Mouse (Mus musculus) fibroblast of lung, adult 2 months (primary cell): ENCODE results near the gene Iqch.

Experiments used
- DNase-seq: peaks from one replicate; pipeline ENCODE4 v3.0.0-alpha.2; 2011; ENCODE audit warnings: low read depth

Iqch gene

DNA sequence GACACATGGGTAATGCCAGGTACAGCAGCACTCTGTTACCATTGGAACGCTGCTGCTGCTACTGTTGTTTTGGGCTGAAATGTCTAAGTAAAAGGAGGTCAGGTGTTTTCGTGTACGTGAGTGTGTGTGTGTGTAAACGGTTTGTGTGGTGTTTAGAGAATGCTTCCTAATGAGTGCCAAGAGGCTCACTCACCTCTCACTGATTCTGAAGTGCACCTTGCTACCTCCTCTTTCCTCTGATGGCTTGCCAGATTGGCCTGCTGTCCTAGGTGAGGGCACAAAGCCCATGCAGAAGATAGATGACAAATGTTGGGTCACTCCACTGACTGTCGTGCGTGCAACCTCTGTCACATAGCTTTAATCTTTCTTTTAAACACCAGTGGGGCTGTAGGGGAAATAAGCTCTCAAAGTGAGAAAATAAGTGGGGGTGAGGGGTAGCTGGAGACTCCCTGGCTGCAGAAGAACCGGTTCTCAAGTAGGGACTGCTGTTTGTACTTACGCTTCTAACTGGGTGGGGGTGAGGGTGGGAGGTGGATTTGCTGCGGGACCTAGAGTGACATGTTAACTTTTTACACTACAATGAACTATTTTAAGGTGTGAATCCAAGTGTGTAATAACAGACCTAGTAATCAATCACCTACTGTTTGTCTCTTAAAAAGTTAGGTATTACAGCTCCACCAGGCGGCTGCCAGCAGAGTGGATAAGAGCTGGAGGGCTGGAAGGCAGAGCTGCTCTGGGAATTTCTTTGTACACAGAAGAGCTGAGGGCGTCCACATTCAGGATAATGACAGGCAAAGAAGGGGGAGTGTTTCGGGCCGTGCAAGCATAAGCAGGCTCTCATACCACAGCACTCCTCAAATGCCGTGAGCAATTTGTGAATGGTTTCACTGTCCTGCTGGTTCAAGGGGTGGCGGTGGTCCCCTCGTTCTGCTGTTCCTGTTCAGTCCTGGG is 10.5 kb upstream of the Iqch start:
- DNase-seq: no peak

DNA sequence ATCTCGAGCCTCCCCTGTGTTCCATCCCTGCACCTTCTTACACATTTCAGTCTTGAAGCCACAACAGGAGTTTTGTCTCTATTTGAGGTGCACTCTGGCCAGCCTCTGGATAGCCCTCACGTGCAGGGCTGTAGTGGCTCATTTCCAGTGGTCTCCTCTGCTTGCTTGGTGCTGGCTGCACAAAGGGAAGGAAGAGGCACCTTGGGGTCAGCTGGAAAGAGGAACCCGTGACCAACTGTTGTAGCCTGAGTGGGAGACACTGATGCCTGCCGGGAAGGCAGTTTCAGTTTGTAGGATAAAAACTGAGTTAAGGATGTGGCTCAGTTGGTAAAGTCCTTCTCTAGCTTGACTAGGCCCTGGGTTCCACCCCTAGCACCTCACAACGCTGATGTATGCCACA is 9.7 kb upstream of the Iqch start:
- DNase-seq: no peak

GRCm38 (mm10) chr9:63610841-63611366 is 8.6 kb upstream of the Iqch start:
- peak; percentile 96 for DNase-seq

- no peak for DNase-seq
Observed at GRCm38 (mm10) chr9:63610231-63610630, 7.9 kb upstream of the Iqch start.

- DNase-seq: no peak
Observed at GRCm38 (mm10) chr9:63609776-63610175, 7.5 kb upstream of the Iqch start.

GRCm38 (mm10) chr9:63609246-63609645 is 7.0 kb upstream of the Iqch start:
- no peak for DNase-seq

- peak; percentile 82 for DNase-seq
Observed at GRCm38 (mm10) chr9:63608006-63608405, 5.7 kb upstream of the Iqch start.

- no peak for DNase-seq
Observed at GRCm38 (mm10) chr9:63606594-63606993, 4.3 kb upstream of the Iqch start.

DNA sequence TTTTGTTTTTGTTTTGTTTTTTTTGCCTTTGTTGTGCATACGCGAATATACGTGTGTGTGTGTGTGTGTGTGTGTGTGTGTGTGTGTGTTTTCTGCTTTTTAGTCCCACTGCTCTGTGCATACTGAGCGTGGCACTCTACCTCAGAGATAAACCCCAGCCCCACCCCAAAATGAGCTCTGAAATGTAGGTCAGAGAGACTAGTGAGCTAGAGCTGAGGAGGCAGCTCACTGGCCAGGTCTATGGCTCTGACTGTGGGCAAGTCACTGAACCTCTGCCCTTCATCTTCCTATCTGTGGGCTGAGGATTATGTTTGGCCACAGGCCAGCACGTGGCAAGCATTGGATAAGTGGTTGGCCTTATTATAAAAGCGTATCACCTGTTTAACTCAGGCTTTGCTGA is 1.6 kb upstream of the Iqch start:
- no peak for DNase-seq

GRCm38 (mm10) chr9:63596660-63597059 is 5.6 kb downstream of the Iqch start:
- no peak for DNase-seq

DNA sequence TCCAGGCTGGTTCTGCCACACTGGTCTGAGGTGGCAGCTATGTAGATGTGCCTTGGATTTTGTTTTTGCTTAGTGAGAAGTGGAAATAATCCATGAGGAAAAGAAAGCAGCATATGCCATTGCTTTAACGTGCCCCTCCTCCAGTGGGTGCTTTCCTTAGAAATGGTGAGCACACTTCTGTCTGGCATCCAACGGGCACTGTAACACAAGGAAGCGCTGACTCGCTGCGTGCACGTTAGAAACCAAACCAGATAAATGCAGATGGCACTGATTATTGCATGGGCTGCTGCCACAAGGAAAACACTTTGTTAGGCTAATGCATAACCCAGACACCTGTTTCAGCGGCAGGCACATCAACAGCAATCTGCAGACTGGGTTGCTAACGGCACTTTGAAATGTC is 6.6 kb downstream of the Iqch start:
- no peak for DNase-seq

DNA sequence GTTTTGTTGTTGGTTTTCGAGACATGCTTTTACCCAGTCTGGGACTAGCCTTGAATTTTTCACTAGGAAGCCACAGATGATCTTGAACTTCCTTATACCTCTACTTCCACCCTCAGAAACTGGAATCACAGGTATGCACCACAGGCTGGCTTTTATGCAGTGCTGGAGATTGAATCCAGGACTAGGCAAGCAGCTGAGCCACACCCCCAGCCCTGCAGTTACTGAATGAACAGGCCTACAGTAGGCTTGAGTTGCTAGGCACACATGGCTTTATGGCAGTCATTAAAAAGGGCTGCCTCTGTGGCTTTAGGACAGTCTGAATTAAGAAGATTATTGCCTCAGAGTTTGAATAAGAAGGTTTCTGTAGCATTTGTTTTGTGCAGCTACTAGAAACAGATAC is 7.3 kb downstream of the Iqch start:
- DNase-seq: no peak

DNA sequence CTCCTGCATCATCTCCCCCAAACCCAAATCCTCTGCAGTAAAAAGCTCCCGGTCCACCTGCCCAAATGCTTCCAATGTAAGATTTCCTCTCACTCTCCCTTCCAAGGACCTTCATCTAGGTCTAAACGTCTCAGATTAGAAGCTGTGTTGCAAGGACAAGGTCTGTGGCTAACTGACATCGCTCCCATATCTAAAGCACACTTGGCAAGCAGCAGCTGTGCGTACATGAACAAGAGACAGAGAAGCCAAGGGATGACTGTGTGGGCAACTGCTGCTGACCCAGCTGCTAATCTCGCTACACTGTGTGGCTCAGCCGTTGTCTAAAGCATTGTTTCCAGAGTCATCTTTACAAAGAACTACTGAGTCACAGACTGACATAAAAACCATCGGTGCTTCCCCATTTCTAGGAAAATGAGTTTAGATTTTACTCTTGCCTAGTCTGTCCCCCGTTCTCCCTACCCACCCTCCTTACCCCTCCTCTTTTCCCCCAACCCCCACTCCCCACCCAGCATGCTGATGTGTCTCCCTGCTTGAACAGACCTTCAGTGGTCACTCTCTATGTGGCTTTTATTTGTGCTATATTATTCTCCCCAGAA is 10.5 kb downstream of the Iqch start:
- DNase-seq: no peak

DNA sequence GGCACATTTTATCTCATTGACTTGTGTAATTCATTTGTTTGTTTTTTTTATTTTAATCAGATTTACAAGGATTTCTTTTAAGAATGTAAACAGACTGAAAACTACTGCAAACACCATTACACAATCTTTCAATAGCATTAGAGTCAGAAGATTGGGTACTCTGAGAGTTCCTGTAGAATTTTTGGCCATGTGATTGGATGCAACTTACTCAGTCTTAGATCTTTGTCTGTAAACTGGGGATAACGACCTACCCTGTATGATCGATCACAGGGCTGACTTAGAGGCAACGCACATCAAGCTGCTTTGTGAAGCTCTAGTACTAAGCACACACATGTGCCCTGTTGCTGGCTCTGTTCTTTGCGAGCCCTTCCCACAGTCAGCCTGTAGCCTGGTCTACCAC is 11.7 kb downstream of the Iqch start:
- no peak for DNase-seq

DNA sequence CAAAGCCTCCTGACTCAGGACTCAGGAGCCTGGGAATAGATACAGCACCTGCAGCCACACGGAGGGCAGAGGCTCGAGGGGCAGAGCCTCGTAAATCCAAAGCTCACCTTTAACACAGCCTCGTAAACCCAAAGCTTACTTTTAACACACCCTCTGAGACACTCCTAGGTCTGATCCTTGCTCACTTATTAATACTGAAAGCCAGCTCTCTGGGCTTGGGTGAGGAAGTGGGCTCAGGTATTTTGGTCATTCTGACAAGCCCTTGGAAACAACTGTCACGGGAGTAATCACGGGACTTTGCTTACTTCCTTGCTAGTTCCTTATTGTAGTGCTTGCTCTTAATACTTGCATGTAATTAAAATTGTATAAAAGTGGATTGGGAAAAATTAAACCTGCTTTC is 13.1 kb downstream of the Iqch start:
- no peak for DNase-seq

GRCm38 (mm10) chr9:63585251-63585650 is 17.0 kb downstream of the Iqch start:
- no peak for DNase-seq

GRCm38 (mm10) chr9:63581778-63582177 is 20.5 kb downstream of the Iqch start:
- DNase-seq: no peak

GRCm38 (mm10) chr9:63580046-63580445 is 22.2 kb downstream of the Iqch start:
- DNase-seq: no peak

- no peak for DNase-seq
Observed at GRCm38 (mm10) chr9:63579644-63580043, 22.6 kb downstream of the Iqch start.

- no peak for DNase-seq
Observed at GRCm38 (mm10) chr9:63577469-63577868, 24.8 kb downstream of the Iqch start.

GRCm38 (mm10) chr9:63572874-63573273 is 29.4 kb downstream of the Iqch start:
- DNase-seq: no peak

DNA sequence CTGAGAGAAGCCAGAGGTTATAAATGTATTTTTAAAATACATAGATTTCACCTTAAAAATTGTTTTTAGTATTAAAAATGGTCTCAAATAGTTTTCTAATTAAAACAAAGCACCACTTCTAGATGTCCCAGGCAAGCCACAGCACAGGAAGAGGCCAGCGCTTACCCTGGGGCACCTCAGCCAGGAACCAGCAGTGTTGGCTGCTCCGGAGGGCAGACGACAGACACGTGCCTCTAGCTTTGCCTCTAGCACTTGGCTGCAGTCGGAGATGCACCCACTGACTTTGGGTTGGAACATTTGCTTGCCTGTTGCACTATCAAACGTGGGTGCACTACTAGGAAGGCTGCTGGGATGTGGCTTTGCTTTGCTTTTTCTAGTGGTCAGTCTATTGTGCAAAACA is 30.4 kb downstream of the Iqch start:
- no peak for DNase-seq

- DNase-seq: no peak
Observed at GRCm38 (mm10) chr9:63568808-63569207, 33.5 kb downstream of the Iqch start.
